ENCODE assay signal across 8 mouse cellular contexts in genomic region chr6:34709289-34709688, GRCm38 (mm10).
DNase-seq lines count a peak whose midpoint lies in the region; ATAC-seq and TF ChIP-seq lines count a peak whose summit lies in the region.

No protein-coding gene starts in this region.

- H3K9ac ChIP-seq in hindbrain, embryonic 15.5 days: peak overlapping the region; percentile 63

- H3K4me2 ChIP-seq in hindbrain, embryonic 15.5 days: peak overlapping the region; percentile 71

- peak overlapping the region; percentile 70 for H3K4me3 ChIP-seq in gastrocnemius, adult 2 months
- peak overlapping the region; percentile 55 for H3K4me3 ChIP-seq in hindbrain, embryonic 15.5 days
- peak overlapping the region; percentile 54 for H3K4me3 ChIP-seq in left cerebral cortex, adult 2 months

- H3K36me3 ChIP-seq in hindbrain, embryonic 15.5 days: no peaks in the 10 kb centered on the region

- 0% methylated on average over 11 of the region's 11 CpGs for whole genome bisulfite sequencing in hindbrain, embryonic 15.5 days

- no peaks in the 10 kb centered on the region for H3K27me3 ChIP-seq in hindbrain, embryonic 15.5 days

- peak; percentile 87 for ATAC-seq in hindbrain, embryonic 15.5 days (ENCODE audit: low FRiP score, low read depth)

- intact Hi-C loops in gastrocnemius, adult 2 months (cut with DNase I): loop anchor here (5.0 kb wide), 1 partner anchor 102 kb away; no protein-coding TSS in a partner anchor
- intact Hi-C loops in left cerebral cortex, adult 2 months (cut with DNase I): no loop called here

- H3K27ac ChIP-seq in gastrocnemius, adult 2 months: peak overlapping the region; percentile 82
- H3K27ac ChIP-seq in hindbrain, embryonic 15.5 days (replicated peaks): peak overlapping the region; percentile 79
- H3K27ac ChIP-seq in left cerebral cortex, adult 2 months: peak overlapping the region; percentile 9; the same call in 1 of the 2 replicates

- no peak for TF ChIP-seq CTCF in gastrocnemius, adult 2 months (IDR thresholded peaks at IDR 0.05)
- no peak for TF ChIP-seq CTCF in left cerebral cortex, adult 2 months (IDR thresholded peaks at IDR 0.05)

- H3K4me1 ChIP-seq in hindbrain, embryonic 15.5 days (replicated peaks): peaks cover 25% of the 10 kb centered on the region

- DNase-seq in adrenal gland, adult (ENCODE audit: inconsistent age in 2 of 2, low spot score in 1 of 2): peak; percentile 49 to 83
- peak; percentile 81 for DNase-seq in cerebellum, adult 9-11 months
- DNase-seq in gastrocnemius, adult 2 months: peak; percentile 69
- DNase-seq in left cerebral cortex, adult 2 months (ENCODE audit: extremely low spot score in 1 of 2, low spot score in 2 of 2): peak in 1 of 2 experiments; percentile 22
- DNase-seq in lung, postnatal 25 days (ENCODE audit: low spot score): peak; percentile 77
- DNase-seq in right cerebral cortex, postnatal 4 days: peak; percentile 17
- no peak for DNase-seq in thymus, postnatal 0 days (ENCODE audit: low spot score)

- H3K9me3 ChIP-seq in hindbrain, embryonic 15.5 days: no peaks in the 10 kb centered on the region

Comparison
In these comparisons a context has a peak if more than half of its experiments do, and no peak if none do; other contexts are left out.
1. H3K27ac ChIP-seq: peak in every context shown above with its lines; median percentile 82 in gastrocnemius, adult 2 months; 79 in hindbrain, embryonic 15.5 days; 9 in left cerebral cortex, adult 2 months.